Mouse (Mus musculus) large intestine, adult 2 months (tissue): ENCODE results near the gene Gbp5. TPM values are rescaled to one million over a fixed set of nuclear protein-coding genes. Genes with fewer than 3 reads are reported as not detected.

Source experiments
- DNase-seq: peaks from one replicate; pipeline ENCODE4 v3.0.0-alpha.2; 2012; ENCODE audit warnings: low read depth, low spot score
- WGBS: fragments of 180-500 bp; shearing (Covaris S2); methylation state at CpG from one replicate; pipeline ENCODE4 v1.1.7; 2018; 5-methylcytosine and 5-hydroxymethylcytosine counted together
- polyA plus RNA-seq: library from polyadenylated mRNA; depleted of rRNA; stranded (reverse); fragments of >200 nt; gene quantifications from 2 replicates; pipeline ENCODE4 v1.2.3, GENCODE M21; 2012; rRNA removed

The Gbp5 gene
- polyA plus RNA-seq, result 1.8 and 3.1 TPM in 2 replicates

DNA sequence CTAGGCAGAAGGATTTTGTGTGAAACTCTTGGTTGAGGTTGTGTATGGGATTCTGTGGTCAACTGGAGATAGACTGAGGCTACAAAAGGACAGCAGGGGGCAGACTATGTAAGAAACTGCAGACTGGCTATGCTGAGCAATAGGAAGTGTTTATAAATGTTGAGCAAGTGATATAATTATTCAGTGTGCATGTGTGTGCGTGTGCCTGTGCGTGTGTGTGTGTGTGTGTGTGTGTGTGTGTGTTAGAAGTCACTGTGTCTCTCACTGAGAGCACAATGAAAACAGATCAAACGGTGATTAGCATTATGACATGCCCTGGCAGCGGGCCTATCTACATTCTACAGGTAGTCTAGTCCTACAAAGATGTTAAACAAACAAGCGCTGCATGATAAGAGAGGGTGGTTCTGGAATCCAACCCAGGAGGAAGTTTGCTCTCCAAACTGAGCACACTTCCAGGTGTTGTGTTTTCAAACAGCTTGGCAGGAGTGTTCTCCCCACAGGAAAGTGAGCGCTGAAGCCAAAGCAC lies at the start of gene Gbp5:
TSS of gene Gbp5 (plus strand) at position 443 of the 526 bp plus-strand sequence.
- 14% methylated on average over 6 of the region's 6 CpGs for WGBS

DNA sequence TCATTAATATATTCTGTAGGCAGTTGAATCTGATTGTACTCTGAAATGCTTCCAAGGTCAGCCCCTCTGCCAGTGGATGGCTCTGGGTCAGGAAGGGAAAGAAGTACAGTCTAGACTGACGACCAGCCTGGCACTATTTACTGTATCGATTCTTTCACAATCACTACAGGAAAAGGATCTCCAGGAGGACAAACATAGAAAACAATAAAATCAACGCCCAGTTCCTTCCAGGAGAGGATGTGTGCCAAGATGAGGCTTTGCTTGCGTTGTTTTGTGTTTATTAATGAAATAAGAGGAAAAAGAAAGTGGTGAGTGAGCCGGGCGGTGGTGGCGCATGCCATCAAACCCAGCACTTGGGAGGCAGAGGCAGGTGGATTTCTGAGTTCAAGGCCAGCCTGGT lies 39.6 kb upstream of the Gbp5 start:
- WGBS, result 27% methylated on average over 7 of the region's 7 CpGs
- DNase-seq, result no peak

More for the DNA sequence above, at the start of gene Gbp5:
- DNase-seq, result peak; percentile 85

- no peak for DNase-seq
Observed at GRCm38 (mm10) chr3:142459241-142459640, 34.5 kb upstream of the Gbp5 start.

DNA sequence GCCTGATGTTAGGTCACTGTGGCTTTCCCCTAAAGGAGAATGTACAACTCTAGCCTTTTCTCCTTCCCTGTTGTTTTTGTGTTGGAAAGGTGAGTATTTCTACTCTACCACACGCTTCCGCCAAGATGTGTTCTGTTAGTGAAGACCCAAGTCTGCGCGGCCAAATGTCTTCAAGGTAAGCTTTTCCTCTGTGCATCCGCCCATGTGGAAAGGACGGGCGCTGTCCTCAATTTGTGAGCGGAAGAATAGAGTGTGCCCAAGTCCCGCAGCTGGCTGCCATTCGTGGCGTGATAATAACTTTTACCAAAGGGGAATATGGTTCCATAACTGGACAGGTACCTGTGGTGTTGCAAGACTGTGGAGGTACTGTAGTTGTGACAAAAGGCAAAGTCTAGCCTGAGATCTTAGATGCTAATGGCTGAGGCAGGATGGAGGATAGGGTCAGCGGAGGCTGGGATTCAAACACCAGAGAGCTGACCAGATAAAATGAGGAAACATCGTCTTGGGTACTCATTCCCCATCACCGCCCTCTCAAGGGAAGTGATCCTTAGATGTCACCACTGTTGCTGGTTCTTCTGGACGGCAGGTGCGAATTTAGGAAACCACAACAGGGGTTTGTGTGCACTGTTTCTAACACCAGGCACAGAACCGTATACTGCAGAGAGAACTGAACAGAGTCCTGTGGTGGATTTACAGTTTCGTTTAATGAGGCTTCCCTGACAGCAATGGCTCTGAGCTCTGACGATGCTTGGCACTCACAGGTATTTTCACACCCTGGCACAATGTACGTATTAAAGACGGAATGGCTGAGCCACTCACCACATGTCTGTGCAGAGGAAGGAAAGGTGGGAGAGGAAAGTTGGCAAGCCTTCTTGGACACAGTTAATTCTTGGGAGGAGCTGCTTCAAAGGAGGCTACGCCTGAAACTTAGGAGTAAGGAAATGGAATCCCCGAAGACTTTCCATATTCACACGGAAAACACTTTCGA lies 30.7 kb upstream of the Gbp5 start:
- WGBS, result 80% methylated on average over 25 of the region's 25 CpGs
- no peak for DNase-seq

More at GRCm38 (mm10) chr3:142459241-142459640, 34.5 kb upstream of the Gbp5 start:
- WGBS, result 52% methylated on average over 7 of the region's 7 CpGs

- no peak for DNase-seq
- WGBS, result 11% methylated on average over 11 of the region's 11 CpGs
Observed at GRCm38 (mm10) chr3:142474349-142474983, 19.3 kb upstream of the Gbp5 start.

- no peak for DNase-seq
- WGBS, result 14% methylated on average over 4 of the region's 4 CpGs
Observed at GRCm38 (mm10) chr3:142475913-142476312, 17.9 kb upstream of the Gbp5 start.

GRCm38 (mm10) chr3:142477866-142478265 lies 15.9 kb upstream of the Gbp5 start:
- DNase-seq, result no peak
- 55% methylated on average over 5 of the region's 5 CpGs for WGBS

- 79% methylated on average over 1 of the region's 1 CpGs for WGBS
- DNase-seq, result no peak
Observed at GRCm38 (mm10) chr3:142478360-142478759, 15.4 kb upstream of the Gbp5 start.

GRCm38 (mm10) chr3:142490465-142490864 lies 3.3 kb upstream of the Gbp5 start:
- 62% methylated on average over 1 of the region's 1 CpGs for WGBS

DNA sequence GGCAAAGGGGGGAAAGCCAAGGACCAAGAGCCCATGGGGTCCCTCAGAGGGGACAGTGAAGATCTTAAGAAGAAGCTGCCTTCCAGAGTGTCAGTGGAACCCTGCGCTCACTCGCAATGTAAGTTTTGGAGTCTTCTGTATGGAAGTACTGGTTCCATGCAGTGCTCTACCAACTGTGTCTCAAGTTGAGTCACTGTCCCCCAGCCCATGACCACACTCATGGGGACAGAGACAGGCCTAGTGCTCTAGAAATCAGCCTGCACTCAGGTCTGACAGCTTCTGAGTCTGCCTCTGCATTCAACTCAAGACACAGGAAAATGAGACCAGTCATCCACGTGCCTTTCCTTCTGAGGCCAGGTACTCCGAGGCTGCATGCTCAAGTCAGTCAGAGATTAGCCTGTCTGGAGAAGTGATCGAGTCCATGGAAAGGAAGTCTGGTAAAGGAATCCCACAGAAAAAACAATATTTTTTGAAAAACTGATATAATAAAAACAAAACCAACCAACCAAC lies 1.4 kb downstream of the Gbp5 start:
- WGBS, result 97% methylated on average over 5 of the region's 5 CpGs

More at GRCm38 (mm10) chr3:142490465-142490864, 3.3 kb upstream of the Gbp5 start:
- DNase-seq, result peak; percentile 55

DNA sequence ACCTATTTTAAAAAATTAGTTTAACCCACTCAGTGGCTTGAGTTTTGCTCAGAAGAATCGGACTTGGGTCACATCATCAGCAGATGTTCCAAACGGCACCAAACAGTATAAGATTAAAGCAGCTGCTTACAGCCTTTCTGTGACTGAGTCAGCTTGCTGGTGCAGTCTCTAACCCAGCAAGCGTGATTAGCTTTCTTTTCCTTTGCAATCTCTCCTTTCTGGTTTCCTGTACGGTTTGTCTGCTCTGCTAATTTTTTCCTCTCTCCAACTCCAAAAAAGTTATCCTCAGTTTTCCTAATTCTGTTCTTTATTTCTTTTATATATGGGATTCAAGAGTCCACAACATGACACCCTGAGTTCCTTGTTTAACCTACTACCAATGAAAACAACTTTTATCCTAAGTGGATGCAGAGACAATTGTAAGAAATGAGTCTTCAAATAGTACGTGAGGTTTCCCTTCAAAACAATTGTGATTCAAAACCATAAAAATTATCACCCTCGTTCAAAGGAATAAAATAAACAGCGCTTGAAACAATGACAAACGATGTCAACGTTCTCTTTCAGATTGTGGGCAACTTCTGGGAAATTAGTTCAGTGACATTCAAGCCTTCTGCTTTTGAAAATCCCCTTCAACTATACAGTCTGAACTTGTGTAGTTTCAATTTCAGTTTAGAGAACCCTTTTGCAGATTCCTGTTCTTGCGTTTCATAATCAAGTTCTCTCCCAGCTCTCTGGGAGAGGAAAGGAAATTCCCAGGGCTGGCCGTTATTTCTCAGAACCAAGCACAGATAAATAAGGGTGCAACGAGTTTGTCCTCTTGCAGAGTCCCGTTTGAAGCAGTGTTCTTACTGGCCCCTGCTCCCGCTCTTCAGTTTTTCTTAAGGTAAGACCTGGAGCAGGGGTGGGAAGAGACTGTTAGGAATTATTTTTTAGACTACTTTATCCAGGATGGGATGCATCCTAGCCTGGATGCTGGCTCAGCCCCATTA lies 2.6 kb downstream of the Gbp5 start:
- DNase-seq, result no peak
- WGBS, result 16% methylated on average over 14 of the region's 14 CpGs

More for the DNA sequence above, 1.4 kb downstream of the Gbp5 start:
- no peak for DNase-seq

- WGBS, result 29% methylated on average over 15 of the region's 15 CpGs
- no peak for DNase-seq
Observed at GRCm38 (mm10) chr3:142497123-142497841, 3.5 kb downstream of the Gbp5 start.

GRCm38 (mm10) chr3:142498941-142499340 lies 5.2 kb downstream of the Gbp5 start:
- 38% methylated on average over 5 of the region's 5 CpGs for WGBS
- no peak for DNase-seq

GRCm38 (mm10) chr3:142528116-142528515 lies 34.3 kb downstream of the Gbp5 start:
- 77% methylated on average over 3 of the region's 3 CpGs for WGBS

DNA sequence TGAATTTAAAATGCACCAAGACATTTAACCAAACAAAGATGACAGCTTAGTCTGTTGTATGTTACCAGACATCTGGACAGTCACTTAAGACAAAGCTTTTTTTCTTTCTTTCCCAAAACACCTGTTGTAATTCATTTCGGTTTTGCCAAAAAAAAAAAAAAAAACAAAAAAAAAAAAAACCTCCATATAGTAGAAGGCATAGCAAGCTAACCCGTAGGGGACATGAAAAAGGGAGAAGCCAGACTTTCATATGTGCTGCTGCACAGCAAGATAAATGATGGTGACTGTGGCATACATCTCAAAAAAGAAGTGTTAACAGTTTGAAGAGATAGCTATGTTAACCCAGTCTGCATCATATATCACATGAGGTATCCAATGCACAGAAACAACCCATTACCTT lies 35.8 kb downstream of the Gbp5 start:
- WGBS, result 30% methylated on average over 2 of the region's 2 CpGs

More at GRCm38 (mm10) chr3:142528116-142528515, 34.3 kb downstream of the Gbp5 start:
- DNase-seq, result no peak

DNA sequence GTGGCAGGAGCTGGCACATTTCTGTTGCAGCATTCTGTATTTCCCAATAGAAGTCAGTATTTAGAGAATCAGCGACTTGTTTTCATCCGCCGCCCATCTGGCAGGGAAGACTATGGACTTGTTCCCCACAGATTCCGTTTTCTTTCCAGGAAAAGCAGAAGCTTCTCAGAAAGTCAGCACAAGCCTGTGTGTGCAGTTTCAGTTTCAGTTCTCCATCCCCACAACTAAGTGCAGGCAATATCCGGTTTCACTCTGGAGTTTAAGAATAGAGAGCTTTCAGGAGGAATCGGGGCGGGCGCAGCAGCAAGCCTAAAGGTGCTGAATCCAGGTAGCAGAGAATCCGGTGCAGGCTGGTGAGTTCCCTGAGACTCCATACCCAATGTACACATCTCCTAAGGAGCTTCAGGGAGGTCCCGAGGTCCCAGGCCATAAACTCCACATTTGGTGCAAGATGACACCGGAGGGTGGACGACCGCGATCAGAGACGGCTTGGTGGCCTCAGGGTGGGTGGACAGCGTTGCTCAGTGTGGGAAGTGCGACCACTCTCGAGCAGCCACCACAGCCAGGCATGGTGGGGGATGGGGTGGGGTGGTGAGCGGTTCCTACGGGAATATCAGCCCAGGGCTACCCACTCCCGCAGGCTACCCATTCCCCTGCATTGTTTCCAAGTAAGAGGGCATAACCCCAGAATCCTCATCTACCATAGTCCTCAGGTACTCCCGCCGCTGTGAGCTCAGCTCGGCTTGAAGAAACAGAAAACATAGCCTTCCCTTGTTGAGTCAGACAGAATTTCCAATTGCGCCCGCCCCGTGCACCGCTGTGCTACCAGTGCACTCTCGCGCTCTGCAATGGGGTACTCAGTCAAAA lies 36.5 kb downstream of the Gbp5 start, which contains the start of gene Gbp7:
TSS of gene Gbp7 (plus strand) at position 256 of the 867 bp plus-strand sequence.
- 1% methylated on average over 30 of the region's 30 CpGs for WGBS
- peak; percentile 72 for DNase-seq

More for the DNA sequence above, 35.8 kb downstream of the Gbp5 start:
- no peak for DNase-seq

GRCm38 (mm10) chr3:142531595-142531994 lies 37.8 kb downstream of the Gbp5 start:
- DNase-seq, result no peak
- WGBS, result 88% methylated on average over 3 of the region's 3 CpGs
